Mouse (Mus musculus) cortical plate, adult 2 months (tissue): Measurements from ENCODE around the gene Gpr183.

ENCODE experiments used
- CTCF ChIP-seq: fragments of 200-500 bp; IDR thresholded peaks from 2 replicates; pipeline ENCODE4 v1.5.1; 2011; ENCODE audit warnings: mild to moderate bottlenecking, control low read depth, low read length; ENCODE audit not compliant: insufficient read depth; ENCODE audit errors: extremely low read depth
- POLR2A ChIP-seq: fragments of 200-500 bp; IDR thresholded peaks from 2 replicates; pipeline ENCODE4 v1.6.1; 2011; ENCODE audit warnings: mild to moderate bottlenecking, low read length, control low read depth; ENCODE audit not compliant: insufficient read depth; ENCODE audit errors: extremely low read depth

DNA sequence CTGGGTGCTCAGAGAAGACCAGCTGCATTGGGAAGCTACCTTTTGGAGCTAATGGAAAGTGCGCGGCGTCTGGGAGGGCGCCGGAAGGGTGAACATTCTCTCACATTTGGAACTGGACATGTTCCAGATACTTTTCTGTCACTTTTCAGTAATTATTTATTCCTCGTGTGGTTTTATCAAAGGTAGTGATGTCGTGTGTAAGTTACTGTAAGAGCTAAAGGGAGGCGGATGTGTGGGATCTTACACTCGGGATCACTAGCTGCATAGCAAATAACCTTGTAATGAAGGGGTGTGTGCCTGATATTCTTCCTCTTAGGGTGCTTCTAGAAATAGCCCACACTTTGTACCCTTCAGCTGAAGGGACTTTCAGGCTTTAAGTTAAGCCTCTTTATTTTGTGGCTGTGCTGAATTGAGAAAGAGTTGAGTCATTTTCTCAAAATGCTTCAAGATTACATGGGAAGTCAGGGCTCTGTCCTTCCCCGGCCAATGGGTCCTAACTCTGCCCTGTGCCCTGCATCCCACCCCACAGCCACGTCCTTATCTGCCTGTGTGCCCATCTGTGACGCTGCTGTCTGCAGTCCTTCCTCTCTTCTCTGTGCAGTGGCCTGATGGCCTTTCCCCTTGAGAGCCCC, 3.4 kb downstream of the Gpr183 start:
- no peak for TF ChIP-seq POLR2A
- TF ChIP-seq CTCF = no peak
